Mouse (Mus musculus): ENCODE data around the gene Ramp1.
A peak's percentile ranks its signal among the peaks of the same experiment; 100 is the strongest.

The Ramp1 gene

GRCm38 (mm10) chr1:91201122-91201521 is 21.5 kb downstream of the Ramp1 start:
- no peak for DNase-seq (ENCODE audit: low spot score)

DNA sequence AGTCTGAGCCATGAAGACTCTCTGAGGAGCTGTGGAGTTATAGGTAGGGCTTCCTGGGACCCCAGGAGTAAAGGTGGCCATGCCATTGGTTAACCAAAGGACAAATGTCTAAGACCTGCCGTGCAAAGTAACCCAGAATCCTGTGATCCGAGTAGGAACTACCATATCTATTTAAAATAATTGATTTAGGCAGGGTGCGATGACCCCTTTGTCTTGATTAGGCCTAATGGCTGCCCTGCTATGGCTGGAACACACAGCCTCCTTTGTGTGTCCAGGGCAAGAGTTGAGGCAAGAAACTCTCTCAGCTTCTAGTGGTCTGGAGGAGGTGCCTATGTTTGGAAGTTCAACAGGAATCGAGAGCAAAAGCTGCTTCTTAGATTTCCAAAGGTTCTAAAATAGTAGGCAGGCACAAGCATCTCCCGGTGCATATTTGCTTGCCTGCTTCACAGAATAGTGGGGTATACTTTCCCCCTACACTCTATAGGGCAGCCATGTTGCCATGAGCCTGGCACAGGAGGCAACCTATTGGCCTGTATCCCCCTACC is 24.7 kb downstream of the Ramp1 start:
- no peak for DNase-seq (ENCODE audit: low spot score)

GRCm38 (mm10) chr1:91205651-91206050 is 26.0 kb downstream of the Ramp1 start:
- no peak for DNase-seq (ENCODE audit: low spot score)

DNA sequence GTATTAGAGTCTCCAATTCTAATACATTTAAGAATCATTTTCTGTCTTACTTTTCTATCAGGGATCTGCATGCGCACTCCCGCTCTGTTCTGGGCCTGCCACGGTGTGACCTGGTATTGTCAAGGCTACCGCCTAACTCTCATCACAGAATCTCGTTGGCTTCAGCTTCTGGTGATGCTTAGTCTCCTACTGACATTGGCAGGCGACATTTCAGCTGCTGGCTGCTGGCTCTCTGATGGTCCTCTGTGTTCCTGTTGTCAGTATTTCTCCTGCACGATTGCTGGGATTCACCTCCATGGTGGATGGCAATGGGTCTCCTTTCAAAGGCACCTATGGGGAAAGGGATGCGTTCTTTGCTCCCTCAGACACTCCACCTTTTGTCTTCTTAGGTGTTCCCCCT is 26.7 kb downstream of the Ramp1 start:
- no peak for DNase-seq (ENCODE audit: low spot score)

DNA sequence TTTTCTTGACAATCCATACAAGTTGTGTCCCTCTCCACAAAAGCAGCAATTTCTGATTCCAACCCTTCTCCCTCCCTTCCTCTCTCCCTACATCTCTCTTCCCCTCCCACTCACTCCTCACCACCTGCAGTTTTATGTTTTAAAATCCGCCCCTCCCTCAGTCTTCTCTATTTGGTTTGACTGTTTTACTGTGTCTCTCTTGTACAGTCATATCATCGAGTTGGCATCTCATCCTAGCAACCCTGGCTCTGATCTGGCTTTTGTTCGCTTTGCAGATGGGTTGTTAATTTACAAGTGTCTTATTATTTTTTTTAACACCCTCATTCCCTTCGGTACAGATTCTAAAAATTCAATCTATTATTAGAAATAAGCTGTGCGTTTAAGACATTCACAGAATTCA is 27.3 kb downstream of the Ramp1 start:
- no peak for DNase-seq (ENCODE audit: low spot score)

DNA sequence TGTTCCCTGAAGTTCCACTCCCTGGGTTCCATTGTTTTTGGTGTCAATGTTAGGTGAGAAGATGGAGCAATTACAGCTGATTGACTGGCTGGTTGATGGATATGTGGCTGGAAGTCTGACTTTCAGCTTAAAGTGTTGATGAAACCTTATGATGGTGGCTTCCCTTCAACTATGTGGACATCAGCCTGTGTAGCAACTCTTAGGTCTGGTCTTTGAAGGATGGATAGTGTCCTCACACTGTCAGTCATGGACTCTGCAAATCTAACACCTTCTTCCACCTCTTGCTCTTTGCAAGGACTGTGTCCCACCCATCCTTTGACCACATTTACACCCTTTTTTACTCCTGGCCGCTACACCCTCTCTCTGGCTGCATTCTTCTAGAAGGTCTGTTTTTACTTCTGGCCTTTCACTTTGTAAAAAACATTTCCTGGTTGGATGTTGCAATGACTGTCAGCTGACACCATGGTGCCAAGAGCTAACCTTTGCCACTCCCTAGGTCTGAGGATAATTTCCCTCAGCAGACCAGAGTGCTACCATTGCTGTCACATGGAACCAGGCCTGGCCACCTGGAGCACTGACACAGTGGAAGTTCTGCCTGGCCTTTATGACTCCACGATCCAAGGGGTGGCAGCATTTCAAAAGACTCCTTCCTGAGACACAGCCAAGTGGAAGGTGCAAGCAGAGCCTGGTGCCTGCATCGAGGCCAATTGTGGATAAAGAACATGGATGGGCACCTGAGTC is 27.9 kb downstream of the Ramp1 start:
- DNase-seq (ENCODE audit: low spot score), result no peak

GRCm38 (mm10) chr1:91209343-91209742 is 29.7 kb downstream of the Ramp1 start:
- DNase-seq (ENCODE audit: low spot score), result no peak

GRCm38 (mm10) chr1:91209785-91210184 is 30.2 kb downstream of the Ramp1 start:
- no peak for DNase-seq (ENCODE audit: low spot score)

- peak; percentile 78 for DNase-seq (ENCODE audit: low spot score)
These were observed 31.5 kb downstream of the Ramp1 start for GRCm38 (mm10) chr1:91211099-91211498.

DNA sequence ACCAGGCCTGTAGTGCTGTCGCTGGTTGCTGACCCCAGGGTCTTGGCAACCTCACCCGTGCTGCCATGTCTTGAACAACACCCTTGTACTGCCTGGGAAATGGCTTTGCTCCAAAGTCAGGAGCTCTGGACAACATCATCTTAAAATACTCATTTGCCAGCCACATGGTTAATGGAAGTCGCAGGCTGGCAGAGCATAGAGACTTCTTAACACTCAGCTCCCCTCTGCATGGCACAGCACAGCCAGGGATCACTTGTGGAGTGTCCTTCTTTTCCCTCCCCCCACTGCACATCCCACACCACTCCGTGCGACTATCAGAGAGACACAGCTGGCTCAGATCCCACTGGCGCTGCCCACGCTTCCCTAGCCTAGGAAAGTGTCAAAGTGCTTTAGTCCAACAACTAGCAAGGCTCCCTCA is 32.0 kb downstream of the Ramp1 start:
- no peak for DNase-seq (ENCODE audit: low spot score)

DNA sequence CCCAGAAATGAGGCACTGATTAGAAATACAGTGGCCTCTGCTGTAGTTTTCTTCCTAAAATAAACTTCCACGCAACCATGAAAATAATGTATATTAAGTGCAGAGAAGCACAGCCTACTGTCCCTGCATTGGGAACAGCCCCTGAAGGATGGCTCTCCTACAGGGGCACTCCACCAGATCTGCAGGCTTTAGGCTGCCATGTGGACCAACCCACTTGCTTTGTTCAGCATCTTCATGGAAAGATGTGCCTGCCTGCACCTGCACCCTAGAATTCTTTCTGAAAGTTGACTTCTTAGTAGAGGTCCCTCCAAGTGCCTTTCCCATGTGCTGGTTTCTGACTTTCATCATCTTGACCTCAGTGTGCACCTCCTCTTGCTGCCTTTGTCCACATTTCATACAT is 35.6 kb downstream of the Ramp1 start:
- no peak for DNase-seq (ENCODE audit: low spot score)

DNA sequence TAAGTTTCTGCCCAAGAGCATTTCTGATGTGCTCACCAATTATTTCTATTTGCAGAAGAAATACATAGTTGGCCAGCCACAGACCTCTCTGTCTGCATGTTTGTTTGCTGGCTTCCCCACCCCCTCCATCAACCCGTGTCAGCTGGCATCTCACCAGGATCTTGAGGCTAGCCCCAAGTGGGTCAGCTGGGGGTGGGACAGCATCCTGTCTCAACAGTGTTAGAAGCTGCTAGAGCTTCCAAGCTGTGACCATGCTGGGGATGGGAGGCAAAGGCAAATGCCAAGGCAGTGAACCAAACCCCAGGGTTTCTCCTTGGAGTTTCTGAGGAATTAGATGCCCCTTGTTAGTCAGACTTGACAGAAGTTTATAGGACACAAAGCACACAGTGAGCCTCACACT is 36.4 kb downstream of the Ramp1 start:
- DNase-seq (ENCODE audit: low spot score), result no peak

DNA sequence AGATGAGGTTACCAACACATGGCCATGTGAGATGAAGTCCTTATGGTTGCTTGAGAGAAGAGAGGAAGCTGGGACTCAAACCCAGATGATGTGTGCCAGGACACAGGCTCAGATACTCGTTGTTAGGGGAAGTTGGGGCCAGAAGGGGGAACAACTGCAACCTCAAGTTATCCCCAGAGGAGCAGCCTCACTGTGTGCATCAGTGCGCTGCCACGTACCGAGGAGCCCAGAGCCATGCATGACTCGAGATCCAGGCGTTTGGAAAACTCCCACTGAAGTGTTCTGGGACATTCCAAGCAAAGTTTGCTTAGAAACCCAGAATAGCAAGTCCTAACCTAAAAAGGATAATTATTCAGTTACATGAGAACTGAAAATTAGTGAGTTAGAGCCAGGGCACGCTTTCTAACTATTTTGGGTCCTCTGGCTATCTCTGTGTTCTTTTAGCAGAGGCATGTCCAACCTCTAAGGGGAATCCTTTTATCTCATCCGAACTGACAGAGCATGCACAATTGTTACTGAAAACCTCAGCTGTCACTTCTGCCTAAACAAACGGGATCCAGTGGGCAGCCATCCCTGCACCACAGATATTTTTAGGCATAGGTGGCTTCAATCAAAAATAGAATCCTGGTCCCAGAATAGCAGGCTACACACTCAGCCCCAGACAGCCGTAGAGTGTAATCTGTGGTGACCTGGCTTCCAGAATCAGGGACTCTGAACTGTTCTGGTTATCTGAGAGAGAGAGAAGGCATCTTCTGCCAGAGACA is 37.1 kb downstream of the Ramp1 start:
- no peak for DNase-seq (ENCODE audit: low spot score)

DNA sequence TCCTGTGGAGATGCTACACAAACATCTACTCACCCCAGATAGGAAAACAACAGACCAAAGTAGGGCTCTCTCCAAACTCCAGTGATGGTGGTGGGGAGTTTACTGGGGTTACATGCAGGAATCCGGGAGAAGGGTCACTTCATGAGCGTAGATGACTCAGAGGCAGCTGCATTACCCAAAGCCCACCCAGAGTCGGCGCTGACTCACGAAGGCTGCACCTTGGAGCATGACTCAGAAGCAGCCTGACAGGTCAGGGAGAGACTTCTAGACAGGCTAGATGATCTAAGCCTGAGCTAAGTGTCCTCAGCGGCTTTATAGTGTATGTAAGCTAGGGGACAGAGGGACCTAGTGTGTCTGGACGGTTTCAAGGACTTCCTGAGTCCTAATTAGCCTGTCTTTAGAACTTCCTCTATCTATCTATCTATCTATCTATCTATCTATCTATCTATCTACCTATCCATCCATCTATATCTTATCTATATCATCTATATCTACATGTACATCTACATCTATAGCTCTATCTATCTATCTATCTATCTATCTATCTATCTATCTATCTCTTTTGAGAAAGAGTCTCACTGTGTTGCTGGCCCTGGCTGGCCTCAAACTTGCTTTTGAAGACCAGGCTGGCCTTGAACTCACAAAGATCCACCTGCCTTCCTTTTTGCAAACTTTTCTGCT is 40.2 kb downstream of the Ramp1 start:
- DNase-seq (ENCODE audit: low spot score), result no peak

DNA sequence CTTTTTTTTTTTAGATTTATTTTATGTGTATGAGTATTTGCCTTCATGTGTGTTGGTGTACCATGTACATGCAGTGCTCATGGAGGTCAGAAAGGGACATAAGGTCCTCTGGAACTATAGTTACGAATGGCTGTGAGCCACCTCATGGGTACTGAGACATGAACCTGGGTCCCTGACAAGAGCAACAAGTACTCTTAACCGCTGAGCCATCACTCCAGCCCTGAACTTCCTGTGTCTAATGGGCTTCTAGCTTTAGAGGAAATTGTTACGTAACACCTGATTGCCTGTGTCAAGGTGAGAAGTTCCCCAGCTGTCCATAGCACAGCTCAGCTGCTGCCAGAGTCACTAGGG is 40.7 kb downstream of the Ramp1 start:
- no peak for DNase-seq (ENCODE audit: low spot score)

GRCm38 (mm10) chr1:91226562-91226961 is 46.9 kb downstream of the Ramp1 start:
- no peak for DNase-seq (ENCODE audit: low spot score)

GRCm38 (mm10) chr1:91227381-91228054 is 47.9 kb downstream of the Ramp1 start:
- DNase-seq (ENCODE audit: low spot score), result peak; percentile 32

GRCm38 (mm10) chr1:91231142-91231541 is 51.5 kb downstream of the Ramp1 start:
- DNase-seq (ENCODE audit: low spot score), result no peak

DNA sequence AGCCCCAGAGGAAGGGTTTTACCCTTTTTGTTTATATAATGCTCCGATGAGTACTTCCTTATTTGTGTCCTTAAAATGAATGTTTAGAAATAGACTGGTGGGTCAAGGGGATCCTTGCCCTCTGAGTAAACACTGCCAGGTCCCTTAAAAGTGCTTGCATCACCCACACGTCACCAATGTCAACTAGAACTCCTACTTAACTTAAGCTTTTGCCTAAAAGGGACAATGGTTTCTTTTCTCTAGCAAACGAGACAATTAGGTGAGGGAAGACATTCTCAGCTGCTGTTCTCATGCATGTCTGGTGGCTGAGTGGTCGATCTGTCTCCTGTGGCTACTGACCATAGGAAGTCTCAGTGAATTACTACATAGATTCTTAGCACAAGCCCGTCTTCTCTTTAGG is 52.3 kb downstream of the Ramp1 start:
- no peak for DNase-seq (ENCODE audit: low spot score)

GRCm38 (mm10) chr1:91235395-91235794 is 55.8 kb downstream of the Ramp1 start:
- no peak for DNase-seq (ENCODE audit: low spot score)

DNA sequence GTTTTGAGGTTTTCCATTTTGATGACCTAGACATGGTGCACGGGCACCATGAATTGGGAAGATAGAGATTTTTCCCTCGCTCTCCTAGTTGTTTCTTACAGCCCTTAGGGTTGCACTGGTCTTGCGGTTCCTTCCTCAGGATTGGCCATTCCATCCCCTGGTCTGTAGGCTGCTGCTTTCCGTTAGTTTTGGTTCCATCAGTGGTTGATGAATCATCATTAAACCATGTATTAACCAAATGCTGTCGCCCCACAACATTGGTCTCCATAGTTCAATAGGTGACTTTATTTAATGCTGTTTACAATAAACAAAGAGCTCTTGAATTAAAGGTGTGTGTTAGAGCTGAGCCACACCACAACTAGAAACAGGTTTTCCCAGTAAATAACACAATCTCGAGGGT is 58.1 kb downstream of the Ramp1 start:
- no peak for DNase-seq (ENCODE audit: low spot score)

GRCm38 (mm10) chr1:91239112-91239511 is 59.5 kb downstream of the Ramp1 start:
- peak; percentile 57 for DNase-seq (ENCODE audit: low spot score)
